Mouse (Mus musculus) olfactory bulb, adult 2 months (tissue): ENCODE measurements around the gene Olfr412.

Experiments
- CTCF ChIP-seq: fragments of 200-500 bp; IDR thresholded peaks from 2 replicates; pipeline ENCODE4 v1.5.1; 2012; ENCODE audit warnings: low read depth, mild to moderate bottlenecking, low read length, moderate library complexity; ENCODE audit not compliant: insufficient read depth
- POLR2A ChIP-seq: fragments of 200-500 bp; IDR thresholded peaks from 2 replicates; pipeline ENCODE4 v1.6.1; 2012; ENCODE audit warnings: mild to moderate bottlenecking, low read depth, low read length, moderate library complexity; ENCODE audit not compliant: insufficient read depth

DNA sequence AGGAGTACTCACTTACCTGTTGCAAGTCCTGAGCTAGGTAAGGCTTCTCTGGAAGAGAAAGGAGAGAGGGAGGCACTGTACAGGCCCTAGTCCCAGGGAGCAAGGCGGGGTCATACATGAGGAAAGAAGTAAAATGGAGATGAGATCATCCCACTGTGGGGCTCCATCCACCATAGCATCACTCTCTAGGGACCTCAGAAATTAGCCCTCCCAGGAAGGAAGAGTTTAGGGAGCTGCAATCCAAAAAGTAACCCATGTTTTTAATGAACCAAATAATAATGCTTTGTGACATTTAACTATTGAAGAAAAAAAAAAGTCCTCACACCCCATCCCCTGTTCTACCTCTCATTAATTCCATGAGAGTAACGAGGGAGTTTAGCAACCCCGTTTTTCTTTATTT lies 9.3 kb upstream of the Olfr412 start, which contains the start of gene Olfr411:
- TF ChIP-seq CTCF (no peak), POLR2A (no peak)
